Mouse (Mus musculus) left cerebral cortex, adult 2 months (tissue): ENCODE measurements at regions not wholly inside any gene's neighbourhood (a gene's known extent, or its start where the extent isn't known, plus 50 kb on each side); places are given as distances from the start of the nearest gene placed in this dataset.
"Not testable (repeated sequence)": the region's sequence is repeated elsewhere in the genome, so short reads cannot be mapped to it uniquely, and the experiment has no call there.

Source experiments
- DNase-seq, 2 experiments: peaks; one replicate each; pipeline ENCODE4 v3.0.0; 2021 to 2022; ENCODE audit warnings: low spot score in 2 of 2, mixed read lengths in 1 of 2; ENCODE audit errors: extremely low spot score in 1 of 2
- H3K27ac ChIP-seq: fragments of 200-600 bp; 2 replicates; pipeline ENCODE4 v1.8.1; 2022
- H3K4me3 ChIP-seq: fragments of 200-600 bp; 2 replicates; pipeline ENCODE4 v1.8.1; 2022
- CTCF ChIP-seq: fragments of 200-600 bp; IDR thresholded peaks from 2 replicates; pipeline ENCODE4 v1.8.1; 2022; ENCODE audit warnings: antibody characterized with exemption, mild to moderate bottlenecking, moderate library complexity
- intact Hi-C: fragments of 180-260 bp; cut with DNase I; formaldehyde crosslinking; loops from one replicate; pipeline ENCODE4 v1.15.1; 2025

- no peak for DNase-seq
- TF ChIP-seq CTCF, result no peak
- intact Hi-C loops, result no loop called here
Observed at GRCm38 (mm10) chr7:138758386-138758785, 87.5 kb upstream of the Ppp2r2d start.

GRCm38 (mm10) chr7:138748442-138748841 lies 97.4 kb upstream of the Ppp2r2d start:
- Histone ChIP-seq H3K4me3 (no peak overlapping the region), H3K27ac (no peak overlapping the region)
- TF ChIP-seq CTCF, result no peak
- DNase-seq, result no peak
- intact Hi-C loops, result no loop called here

More at GRCm38 (mm10) chr7:138758386-138758785, 87.5 kb upstream of the Ppp2r2d start:
- Histone ChIP-seq H3K27ac (no peak overlapping the region), H3K4me3 (no peak overlapping the region)

GRCm38 (mm10) chr7:138746616-138747015 lies 99.3 kb upstream of the Ppp2r2d start:
- intact Hi-C loops, result no loop called here
- TF ChIP-seq CTCF, result no peak

GRCm38 (mm10) chr7:138742516-138742845 lies 103.4 kb upstream of the Ppp2r2d start:
- Histone ChIP-seq H3K27ac (no peak overlapping the region), H3K4me3 (no peak overlapping the region)
- DNase-seq, result no peak
- intact Hi-C loops, result no loop called here
- TF ChIP-seq CTCF, result no peak

More at GRCm38 (mm10) chr7:138746616-138747015, 99.3 kb upstream of the Ppp2r2d start:
- Histone ChIP-seq H3K27ac (no peak overlapping the region), H3K4me3 (no peak overlapping the region)
- no peak for DNase-seq

- TF ChIP-seq CTCF, result no peak
- intact Hi-C loops, result no loop called here
- Histone ChIP-seq H3K4me3 (no peak overlapping the region), H3K27ac (no peak overlapping the region)
- no peak for DNase-seq
Observed at GRCm38 (mm10) chr7:138741816-138742515, 103.9 kb upstream of the Ppp2r2d start.

- intact Hi-C loops, result loop anchor here (2.0 kb wide), 1 partner anchor 95 kb away; no protein-coding TSS in a partner anchor
- no peak overlapping the region for H3K27ac ChIP-seq
- no peak overlapping the region for H3K4me3 ChIP-seq
- peak; percentile 70 for TF ChIP-seq CTCF
- DNase-seq, result peak; percentile 39 to 42
Observed at GRCm38 (mm10) chr7:138734254-138734653, 111.6 kb upstream of the Ppp2r2d start.

- intact Hi-C loops, result loop anchor here (5.0 kb wide), 1 partner anchor 228 kb away; no protein-coding TSS in a partner anchor
- TF ChIP-seq CTCF, result no peak; the same call in 1 of the 2 replicates
- no peak overlapping the region for H3K4me3 ChIP-seq
- no peak for DNase-seq
- no peak overlapping the region for H3K27ac ChIP-seq
Observed at GRCm38 (mm10) chr7:138724829-138725228, 121.0 kb upstream of the Ppp2r2d start.

GRCm38 (mm10) chr7:138719608-138720007 lies 126.3 kb upstream of the Ppp2r2d start:
- Histone ChIP-seq H3K4me3 (no peak overlapping the region), H3K27ac (no peak overlapping the region)
- no peak for DNase-seq
- TF ChIP-seq CTCF, result no peak
- intact Hi-C loops, result loop anchor here (5.0 kb wide), 1 partner anchor 222 kb away; no protein-coding TSS in a partner anchor

GRCm38 (mm10) chr7:138719115-138719514 lies 126.8 kb upstream of the Ppp2r2d start:
- no peak for TF ChIP-seq CTCF
- H3K27ac ChIP-seq, result no peak overlapping the region
- intact Hi-C loops, result no loop called here
- DNase-seq, result no peak
- no peak overlapping the region for H3K4me3 ChIP-seq

- intact Hi-C loops, result no loop called here
- no peak for TF ChIP-seq CTCF
- Histone ChIP-seq H3K4me3 (no peak overlapping the region), H3K27ac (no peak overlapping the region)
- DNase-seq, result no peak
Observed at GRCm38 (mm10) chr7:138714731-138715130, 131.1 kb upstream of the Ppp2r2d start.

- Histone ChIP-seq H3K27ac (no peak overlapping the region), H3K4me3 (no peak overlapping the region)
- no peak for TF ChIP-seq CTCF
- DNase-seq, result no peak
- intact Hi-C loops, result no loop called here
Observed at GRCm38 (mm10) chr7:138708373-138708772, 137.5 kb upstream of the Ppp2r2d start.

- H3K4me3 ChIP-seq, DNase-seq, intact Hi-C loops, H3K27ac ChIP-seq: not testable (repeated sequence)
Observed at GRCm38 (mm10) chr7:138699599-138699998, 146.3 kb upstream of the Ppp2r2d start.

- intact Hi-C loops, result no loop called here
Observed at GRCm38 (mm10) chr7:138682161-138682560, 163.7 kb upstream of the Ppp2r2d start.

More at GRCm38 (mm10) chr7:138682161-138682560, 163.7 kb upstream of the Ppp2r2d start:
- DNase-seq, result no peak
- Histone ChIP-seq H3K4me3 (no peak overlapping the region), H3K27ac (no peak overlapping the region)
- TF ChIP-seq CTCF, result no peak
